Mouse (Mus musculus) CD4-positive, CD25-positive, alpha-beta regulatory T cell, adult 2 months (primary cell): ENCODE measurements around the gene Tmem209.
A peak's percentile ranks its signal among the peaks of the same experiment; 100 is the strongest.

ENCODE experiments used
- DNase-seq: peaks from one replicate; pipeline ENCODE4 v3.0.0-alpha.2; 2012; ENCODE audit warnings: low read depth, low spot score

The Tmem209 gene

DNA sequence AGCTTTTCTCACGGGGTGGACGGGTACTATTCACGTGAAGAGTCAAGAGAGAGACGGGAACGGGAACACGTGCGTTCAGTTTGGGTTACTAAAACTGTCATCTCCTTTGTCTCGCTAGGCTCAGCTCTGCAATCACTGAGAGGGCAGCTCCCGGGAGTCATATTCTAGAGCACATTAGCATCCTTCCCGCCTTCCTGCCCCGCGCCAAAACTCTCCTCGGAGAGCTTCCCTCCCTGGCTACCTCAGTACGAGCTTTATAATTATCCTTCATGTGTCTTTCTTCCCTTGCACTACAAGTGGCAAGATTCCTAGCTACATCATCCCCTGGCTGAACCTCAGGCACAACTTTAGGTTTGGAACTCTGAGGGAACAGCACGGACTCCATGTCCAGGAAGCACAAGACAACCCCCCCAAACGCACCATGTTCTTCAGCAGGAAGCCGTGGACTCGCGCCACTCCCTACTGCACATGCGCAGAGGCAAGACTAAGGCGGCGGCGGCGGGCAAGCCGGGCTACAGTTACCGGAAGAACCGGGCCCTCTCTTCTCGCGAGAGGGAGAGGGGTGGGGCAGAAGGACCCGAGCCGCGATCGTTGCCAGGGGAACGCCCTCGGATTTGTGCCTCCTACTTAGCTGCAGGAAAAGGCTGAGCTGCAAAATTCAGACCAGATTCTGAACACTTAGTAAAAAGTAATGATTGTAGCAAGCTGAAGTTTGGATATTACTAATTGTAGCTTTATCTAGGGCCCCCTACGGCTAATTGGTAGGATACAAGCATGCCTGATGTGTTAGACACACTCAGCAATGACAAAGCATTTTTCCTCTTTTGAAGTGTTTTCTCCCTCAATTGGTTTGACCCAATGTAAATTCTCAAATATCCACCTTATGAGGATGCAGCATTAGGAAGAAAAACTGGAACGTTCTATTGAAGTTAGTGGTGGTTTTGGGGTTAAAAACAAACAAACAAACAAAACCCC is at the start of gene Tmem209, which contains the start of gene Ssmem1:
Gene Tmem209 (minus strand): TSS at position 519 of the 975 bp plus-strand sequence.
Gene Ssmem1 (plus strand): TSS at position 585 of the 975 bp plus-strand sequence.
- peak; percentile 99 for DNase-seq

DNA sequence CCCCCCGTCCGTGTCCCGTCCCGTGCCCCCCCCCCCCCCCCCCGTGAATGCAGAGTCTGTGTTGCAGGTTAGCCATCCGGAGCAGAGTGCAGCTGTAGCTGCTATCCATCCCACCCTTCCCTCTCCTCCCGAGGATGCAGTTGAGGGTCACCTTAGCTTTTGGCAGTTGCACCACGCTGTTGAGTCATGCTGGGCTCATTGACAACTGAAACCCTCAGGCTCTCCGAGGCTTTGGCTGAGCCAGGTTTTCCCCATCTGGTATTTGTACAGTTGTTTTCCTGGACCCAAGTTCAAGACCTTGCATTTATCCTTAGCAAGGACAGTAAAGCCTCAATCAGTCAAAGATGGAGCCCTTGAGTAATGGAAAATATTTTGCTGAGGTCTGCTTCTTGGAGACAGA is 46.5 kb upstream of the Tmem209 start:
- no peak for DNase-seq

DNA sequence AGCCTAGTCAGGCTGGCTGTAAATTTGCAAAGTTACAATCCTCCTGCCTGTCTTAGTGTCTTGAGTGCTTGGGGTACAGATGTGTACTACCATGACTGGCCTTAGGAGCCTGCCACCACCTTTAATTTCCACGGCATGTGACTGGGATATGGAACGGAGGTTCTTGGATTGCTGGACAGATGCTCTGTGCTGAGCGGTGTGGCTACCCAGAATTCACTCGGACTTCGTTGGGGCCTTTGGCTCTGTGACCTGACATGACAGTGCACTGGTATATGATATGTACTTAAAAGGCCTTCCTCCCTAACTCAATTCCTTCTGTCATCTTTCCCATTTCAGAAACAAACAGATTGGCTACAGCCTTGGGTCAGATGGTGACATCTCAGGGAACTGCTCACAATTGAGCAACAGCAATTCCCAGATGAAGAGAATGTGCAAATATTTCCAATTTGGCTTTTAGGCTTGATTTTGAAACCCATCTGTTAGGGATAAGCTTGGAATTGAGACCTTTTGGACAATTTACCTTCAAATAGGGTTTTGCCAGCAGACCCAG is 45.1 kb upstream of the Tmem209 start:
- DNase-seq: no peak

DNA sequence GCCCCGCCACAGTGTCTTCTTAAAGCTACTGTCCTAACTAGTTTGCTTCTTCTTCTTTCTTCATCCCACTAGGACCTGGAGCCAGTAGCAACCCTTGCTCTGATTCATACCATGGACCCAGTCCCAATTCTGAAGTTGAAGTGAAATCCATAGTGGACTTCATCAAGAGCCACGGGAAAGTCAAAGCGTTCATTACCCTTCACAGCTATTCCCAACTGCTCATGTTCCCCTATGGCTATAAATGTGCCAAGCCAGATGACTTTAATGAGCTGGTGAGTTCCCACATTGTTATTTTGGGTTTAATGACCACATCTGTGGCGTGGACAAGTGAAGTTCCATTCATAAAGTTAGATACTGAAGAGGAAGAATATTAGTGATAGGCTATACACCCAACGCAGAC is 44.5 kb upstream of the Tmem209 start:
- DNase-seq: no peak

DNA sequence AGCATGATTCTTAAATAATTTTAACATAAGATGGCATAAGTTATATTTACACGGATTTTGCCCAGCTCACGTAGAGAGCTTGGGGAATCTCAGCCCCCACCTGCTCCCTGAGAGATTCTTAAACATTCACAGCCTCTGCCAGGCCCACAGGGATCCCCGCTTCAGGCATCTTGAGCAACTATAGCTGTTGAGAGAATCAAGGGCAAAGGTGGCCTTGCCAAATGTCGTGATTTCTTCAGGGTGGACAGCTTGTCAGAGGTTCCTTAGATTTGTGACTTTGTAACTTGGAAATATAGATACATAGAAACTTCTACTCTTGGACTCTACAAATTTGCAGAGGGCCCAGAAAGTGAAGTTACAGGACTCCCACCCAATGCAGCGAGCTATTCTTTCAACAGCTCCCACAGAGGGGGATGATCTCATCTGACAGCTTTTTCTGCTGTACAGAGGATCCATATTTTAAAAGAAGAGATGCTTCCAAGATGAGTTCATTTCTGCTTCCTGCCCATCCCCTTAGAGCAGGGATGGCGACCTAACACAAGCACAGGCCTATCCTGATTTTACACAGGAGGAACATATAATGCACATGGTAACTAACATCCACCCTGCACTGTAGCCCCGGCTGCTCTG is 43.9 kb upstream of the Tmem209 start:
- no peak for DNase-seq

DNA sequence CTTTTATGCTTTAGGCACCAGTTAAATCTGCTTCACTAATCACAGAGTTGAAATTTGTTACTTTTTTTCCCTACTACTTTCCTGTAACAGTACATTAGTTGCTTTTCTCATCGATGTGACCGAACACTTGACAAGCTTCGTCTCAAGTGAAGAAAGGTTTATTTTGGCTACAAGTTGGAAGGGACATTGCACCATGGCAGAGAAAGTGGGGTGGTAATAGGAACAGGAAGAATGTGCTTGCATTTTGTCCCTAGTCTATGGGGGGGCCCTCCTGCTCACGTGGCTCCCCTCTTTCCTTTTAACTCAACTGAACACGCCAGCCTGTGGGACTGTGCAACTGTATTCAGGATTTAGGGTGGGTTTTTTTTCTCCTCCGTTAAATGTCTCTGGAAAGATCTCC is 43.0 kb upstream of the Tmem209 start:
- DNase-seq: no peak

DNA sequence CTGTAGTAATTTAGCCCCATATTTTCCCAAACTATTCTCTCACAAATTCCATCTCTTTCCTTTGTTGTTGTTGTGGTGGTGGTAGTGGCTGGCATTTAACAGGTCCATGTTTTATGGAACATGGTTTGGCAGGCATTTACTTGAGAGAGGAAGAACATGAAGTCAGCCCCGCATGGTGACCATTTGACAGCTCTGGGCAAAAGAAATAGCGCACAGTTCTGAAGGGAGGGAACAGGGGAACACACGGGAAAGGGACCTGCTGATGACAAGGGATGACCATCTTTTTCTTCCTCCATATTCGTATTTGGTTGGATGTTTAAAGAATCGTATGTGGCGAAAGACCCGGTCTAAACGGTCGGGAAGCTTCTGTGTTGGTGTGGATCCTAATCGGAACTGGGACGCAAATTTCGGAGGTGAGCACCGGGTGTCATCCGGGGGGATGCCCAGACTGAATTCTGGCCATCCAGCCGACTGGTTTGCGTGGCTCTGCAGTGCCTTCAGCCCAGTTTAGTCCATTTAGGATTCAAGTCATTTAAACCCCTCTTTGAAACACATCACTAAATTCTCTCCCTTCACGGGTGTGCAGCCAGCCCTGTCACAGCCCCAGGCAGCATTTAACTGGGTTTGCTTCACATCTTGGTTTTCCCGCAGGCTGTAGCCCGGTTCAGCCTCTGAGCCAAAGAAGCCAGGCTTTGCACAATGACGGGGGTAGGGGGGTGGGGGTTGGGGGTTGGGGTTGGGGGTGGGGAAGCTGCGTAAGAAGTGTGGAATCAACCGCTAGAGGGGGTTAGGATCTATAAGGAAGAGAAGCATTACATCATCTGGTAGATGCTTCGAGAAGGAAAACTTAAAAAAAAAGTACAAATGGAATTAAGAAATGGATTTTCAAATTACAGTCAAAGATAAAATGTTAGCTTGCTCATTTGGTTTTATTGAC is 42.3 kb upstream of the Tmem209 start:
- DNase-seq: peak; percentile 22

DNA sequence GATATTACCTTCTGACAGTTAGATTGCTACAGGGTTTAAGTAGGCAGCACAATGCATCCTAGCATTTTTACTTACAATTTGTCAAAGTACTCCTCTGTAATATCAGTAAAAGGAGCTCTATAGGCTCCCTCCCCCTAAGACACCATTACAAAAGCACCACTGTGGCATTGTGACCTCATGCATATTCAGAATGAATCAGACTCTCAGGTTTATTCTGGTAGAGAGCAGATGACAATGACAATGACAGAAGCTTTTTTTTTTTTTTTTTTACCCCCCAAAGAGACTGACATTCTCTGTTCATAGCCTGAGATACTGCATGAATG is 41.6 kb upstream of the Tmem209 start:
- DNase-seq: no peak

DNA sequence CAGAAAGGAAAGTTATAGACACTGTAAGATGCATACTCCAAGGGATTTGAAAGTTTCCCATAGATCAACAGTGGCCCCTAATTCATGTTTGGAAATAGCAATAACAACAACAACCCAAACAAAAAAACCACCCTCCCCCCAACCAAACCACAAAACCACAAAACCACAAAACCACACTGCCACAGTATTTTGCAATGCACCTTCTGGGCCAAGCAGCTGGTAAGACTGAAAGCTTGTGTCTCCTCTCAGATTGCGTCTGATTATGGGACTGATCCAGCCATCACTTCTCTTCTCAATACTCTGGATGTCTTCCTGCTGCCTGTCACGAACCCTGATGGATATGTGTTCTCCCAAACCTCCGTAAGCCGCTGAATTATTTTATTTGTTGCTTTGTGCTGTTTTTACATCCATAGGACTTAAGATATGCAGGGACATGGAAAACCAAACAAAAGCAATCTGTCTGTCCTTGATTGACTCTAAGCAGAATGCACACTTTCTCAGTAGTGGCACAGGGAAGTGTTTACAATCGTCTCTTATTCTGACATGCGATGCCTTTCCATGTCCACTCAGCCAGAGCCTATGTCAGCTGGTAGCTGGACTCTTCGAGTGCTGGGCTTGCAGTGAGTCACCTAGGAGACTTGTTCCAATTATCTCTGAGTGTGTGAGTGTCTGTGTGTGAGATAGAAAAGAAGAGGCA is 41.1 kb upstream of the Tmem209 start:
- DNase-seq: no peak

DNA sequence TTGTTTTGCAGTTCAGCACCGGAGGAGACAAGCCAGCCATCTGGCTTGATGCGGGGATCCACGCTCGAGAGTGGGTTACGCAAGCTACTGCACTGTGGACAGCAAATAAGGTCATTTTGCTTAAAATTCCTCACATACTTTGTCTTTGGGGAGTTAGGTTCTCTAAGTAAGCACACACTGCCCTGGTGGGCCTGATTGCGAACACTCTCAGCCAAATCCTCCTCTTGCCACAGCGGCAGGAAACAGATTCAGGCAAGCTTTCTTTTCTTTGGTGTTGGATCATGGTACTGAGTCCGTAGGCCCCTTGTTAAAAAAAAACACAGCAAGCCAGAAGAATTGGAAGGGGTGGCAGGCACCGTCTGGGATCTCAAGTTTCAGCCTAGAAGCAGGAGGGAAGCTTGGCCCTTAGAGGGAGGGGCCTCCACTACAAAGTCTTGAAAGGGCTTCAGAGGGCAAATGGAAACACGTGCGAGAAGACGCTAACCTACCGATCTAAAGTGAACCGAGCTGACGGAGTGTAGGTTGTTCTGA is 39.7 kb upstream of the Tmem209 start:
- DNase-seq: no peak

DNA sequence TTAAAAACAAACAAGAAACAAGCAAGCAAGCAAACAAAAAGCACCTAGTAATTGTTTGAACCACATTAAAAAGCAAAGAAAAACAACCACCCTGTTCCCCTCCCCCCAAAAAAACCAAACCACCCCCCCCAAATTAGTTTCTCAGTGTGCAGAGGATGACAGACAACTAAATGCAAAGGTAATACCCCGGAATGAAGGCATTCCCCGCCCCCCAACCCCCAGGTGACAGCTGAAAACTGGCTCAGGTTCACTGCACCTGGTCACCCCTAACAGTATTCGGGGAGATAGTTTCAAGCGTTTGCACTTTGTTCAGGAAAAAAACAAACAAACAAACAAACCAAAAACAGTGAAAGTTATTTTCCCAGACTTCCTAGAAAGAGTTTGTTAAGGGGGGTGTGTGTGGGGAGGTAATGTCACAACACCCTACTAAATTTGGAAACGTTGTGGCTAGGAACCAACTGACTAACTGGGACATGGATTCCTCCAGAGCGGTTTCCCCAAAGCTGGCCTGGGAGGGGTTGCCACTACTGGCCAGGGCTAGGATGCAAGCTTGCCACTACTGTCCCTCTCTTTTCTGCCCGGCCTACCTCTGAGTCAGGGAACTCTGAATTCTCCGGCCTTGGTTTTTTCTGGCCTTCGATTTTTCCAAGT is 38.2 kb upstream of the Tmem209 start:
- DNase-seq: no peak

DNA sequence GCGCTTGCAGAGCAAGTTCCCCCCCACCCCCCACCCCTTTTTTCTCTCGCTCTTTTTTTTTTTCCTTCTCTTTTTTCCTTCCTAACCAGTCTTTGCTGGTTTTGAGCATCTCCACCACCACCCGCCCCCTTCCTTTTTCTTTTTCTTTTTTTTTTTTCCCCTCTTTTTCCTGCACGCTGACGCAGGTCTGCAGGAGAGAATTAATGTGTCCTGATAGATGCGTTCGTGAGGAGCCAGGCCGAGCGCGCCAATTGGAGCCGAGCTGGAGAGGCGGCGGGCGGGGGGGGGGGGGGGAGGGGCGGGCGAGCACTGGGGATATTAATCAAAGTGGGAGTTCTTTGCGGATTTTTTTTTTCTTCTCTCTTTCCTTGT is 37.7 kb upstream of the Tmem209 start:
- peak; percentile 12 for DNase-seq

DNA sequence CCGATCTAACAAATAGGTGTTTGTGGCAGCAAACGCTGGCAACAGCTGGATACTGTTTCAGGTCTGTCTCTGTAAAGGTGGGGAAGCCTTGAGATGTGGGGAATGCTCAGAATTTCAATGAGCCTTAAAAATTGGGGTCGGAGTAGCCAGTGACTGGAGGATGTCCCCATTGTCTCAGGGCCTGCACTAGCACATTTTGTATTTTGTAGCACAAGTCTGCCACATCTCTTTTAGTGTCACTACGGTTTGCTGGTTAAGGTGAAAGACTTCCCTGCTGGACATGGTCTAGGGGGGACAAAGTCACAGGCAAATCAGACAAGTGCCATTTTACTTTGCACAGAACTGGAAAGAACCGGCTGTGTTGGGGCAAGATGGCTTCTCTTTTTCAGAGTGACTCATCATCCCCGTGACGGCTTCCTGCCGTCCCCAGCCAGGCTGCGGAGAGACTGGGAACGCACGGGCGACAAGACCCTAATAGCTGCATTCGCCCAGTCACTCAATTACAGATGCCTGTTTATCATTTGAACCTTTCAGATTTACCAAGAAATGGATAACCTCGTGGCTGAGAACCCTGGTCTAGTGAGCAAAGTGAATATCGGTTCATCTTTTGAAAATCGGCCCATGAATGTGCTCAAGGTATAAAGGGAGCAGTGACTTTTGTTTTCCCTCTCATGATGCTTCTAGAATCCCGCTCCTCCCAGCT is 37.1 kb upstream of the Tmem209 start:
- peak; percentile 62 for DNase-seq

DNA sequence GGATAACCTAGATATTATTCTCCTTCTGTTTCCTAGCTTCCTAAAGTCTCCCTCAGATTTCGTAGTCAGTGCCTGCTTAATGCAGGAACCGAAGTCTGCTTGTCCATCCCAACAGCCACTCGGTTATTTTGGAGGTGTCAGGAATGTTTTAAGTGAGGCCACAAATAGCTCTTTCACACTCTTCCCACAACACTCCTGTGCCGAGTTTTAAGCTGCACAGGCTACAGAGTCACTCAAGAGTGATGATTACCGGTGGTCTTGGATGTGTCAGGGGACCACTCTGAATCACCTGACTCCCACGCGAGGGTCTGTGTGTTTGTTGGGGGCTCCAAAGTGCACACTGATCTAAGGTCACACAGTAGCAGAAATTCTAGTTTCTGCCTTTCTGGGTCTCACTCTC is 36.1 kb upstream of the Tmem209 start:
- no peak for DNase-seq

DNA sequence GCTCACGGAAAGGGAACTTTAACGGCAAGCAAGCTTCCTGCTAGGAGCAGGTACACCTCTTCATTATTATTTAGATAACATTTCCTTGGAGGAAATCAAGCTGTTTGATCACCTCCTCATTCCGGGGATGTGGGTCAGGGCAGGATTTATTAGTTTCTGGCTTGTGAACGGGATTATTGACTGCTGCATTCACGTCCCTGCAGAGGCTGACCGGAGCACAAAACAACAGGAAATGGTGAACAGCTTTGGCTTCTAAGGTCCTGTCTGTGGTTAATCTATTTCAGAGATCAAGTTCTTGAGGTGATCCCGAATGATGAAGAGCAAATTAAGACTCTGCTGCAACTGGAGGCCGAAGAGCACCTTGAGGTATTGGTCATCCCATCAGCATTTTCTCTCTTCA is 34.3 kb upstream of the Tmem209 start:
- DNase-seq: no peak

DNA sequence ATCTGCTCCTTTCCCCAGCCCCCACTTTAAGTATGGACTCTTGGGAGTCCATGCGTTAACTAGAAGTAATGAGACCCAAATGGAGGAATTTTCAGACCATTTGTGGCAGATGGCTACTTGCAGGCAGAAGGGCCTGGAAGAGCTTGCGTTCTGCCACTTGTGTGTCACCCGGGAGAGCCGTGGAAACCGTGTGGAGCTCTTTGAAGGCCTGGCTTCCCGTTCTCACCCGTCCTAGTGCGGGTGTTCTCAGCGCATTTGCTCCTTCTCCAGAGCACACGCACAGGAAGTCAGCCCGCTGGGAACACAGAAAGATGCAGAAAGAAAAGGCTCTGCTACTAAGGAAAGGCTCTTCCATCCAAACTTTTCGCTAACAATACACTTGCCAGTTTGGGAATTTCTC is 33.5 kb upstream of the Tmem209 start:
- DNase-seq: no peak

DNA sequence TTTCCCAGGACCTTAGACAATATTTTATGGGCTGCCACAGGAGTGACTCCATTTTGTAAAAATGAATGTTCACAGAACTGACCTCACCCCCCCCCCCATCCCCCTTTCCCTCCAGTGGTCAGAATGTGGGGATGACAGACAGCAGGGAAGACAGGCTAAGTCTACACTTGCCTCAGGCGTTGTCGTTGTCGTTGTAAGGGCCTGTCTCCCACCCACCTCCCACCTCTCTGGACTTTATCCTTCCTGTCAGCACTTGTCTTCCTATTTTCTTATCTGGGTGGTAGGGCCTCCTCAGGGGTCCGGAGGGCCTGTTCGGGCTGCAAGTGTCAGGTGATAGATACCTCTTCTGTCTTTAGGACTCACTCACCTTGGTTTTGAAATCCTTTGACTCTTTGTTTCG is 32.7 kb upstream of the Tmem209 start:
- DNase-seq: no peak

DNA sequence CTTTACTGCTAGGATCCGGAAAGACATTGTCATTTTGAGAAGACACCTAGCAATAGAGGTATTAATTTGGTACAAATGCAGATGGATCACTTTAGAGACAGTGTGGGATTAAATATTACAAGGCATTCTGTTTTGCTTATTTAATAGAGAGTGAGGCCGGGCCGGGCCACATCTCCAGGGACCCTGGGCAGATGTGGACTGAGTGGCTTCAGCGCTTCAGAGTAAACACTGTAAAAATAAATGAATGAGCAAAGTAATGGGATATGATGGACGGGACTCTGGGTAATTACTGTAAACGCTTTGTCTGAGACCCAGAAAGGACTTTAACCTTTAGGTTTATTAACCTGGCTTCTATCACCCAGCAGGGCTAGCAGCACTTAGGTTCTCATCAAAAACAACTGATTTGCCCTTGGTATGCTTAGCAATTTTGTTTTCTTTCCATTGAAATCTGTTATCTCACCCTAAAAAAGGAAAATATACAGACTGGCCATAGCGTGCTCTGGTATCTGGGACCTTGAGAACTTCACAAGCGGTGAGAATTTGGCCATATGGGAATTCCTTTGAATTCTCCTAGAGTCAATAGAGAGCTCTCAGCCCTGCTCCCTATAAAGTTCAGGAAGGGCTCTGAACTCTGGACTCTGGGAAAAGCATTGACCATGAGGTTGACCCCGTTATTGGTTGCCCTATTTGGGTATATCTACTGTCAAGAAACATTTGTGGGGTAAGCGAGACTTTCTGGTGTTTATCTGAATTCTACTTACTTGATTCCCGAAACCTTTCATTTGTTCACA is 31.6 kb upstream of the Tmem209 start, which contains the start of gene Cpa2:
Gene Cpa2 (plus strand): TSS at position 574 of the 791 bp plus-strand sequence.
- no peak for DNase-seq

DNA sequence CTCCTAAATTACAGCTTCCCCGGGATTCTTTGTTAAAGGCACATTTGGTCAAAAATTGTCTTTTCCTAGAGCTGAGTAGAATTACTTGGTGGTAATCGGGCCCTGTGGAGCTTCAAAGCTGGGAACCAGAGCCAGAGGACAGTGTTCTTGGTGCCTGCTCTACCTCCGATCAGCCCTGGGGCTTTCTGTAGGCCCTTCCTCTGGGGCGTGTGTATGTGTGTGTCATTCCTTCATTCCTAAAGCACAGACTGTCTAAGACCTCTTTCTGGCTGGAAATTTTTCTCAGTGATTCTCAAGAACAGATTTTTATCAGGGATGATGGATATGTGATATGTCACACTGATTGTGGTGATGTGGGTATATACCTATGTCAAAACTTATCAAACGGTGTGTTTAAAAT is 29.2 kb upstream of the Tmem209 start:
- no peak for DNase-seq
